Mouse (Mus musculus): ENCODE data around the gene Atp9a. TPM values are rescaled to one million over a fixed set of nuclear protein-coding genes. Genes with fewer than 3 reads are reported as not detected.

Atp9a gene
- polyA plus RNA-seq, 1 experiment: 56.0 TPM

GRCm38 (mm10) chr2:168707766-168708165 lies 34.4 kb downstream of the Atp9a start:
- WGBS: 71% methylated on average over 9 of the region's 9 CpGs
- no peak for DNase-seq
- no peaks in the 10 kb centered on the region for H3K36me3 ChIP-seq (ENCODE audit: control insufficient read depth, insufficient read depth, low read length)
- no peak overlapping the region for H3K4me3 ChIP-seq (ENCODE audit: insufficient read depth, low read depth, low read length)
- no peaks in the 10 kb centered on the region for H3K27me3 ChIP-seq (replicated peaks; ENCODE audit: control insufficient read depth, insufficient read depth, low read length)
- TF ChIP-seq POLR2A (IDR thresholded peaks at IDR 0.05; ENCODE audit: low read depth, low read length) (no peak), CTCF (conservative IDR thresholded peaks at IDR 0.05; ENCODE audit: insufficient read depth, insufficient read length, low read depth, low read length) (no peak)
- H3K27ac ChIP-seq (ENCODE audit: insufficient read depth, low read depth, low read length): no peak overlapping the region
- no peaks in the 10 kb centered on the region for H3K4me1 ChIP-seq (ENCODE audit: control insufficient read depth, insufficient read depth, low read length)

- H3K36me3 ChIP-seq (ENCODE audit: control insufficient read depth, insufficient read depth, low read length): no peaks in the 10 kb centered on the region
- no peaks in the 10 kb centered on the region for H3K4me1 ChIP-seq (ENCODE audit: control insufficient read depth, insufficient read depth, low read length)
- WGBS: 64% methylated on average over 13 of the region's 13 CpGs
- TF ChIP-seq CTCF (conservative IDR thresholded peaks at IDR 0.05; ENCODE audit: insufficient read depth, insufficient read length, low read depth, low read length): no peak
- no peak for TF ChIP-seq POLR2A (IDR thresholded peaks at IDR 0.05; ENCODE audit: low read depth, low read length)
- H3K27ac ChIP-seq (ENCODE audit: insufficient read depth, low read depth, low read length): no peak overlapping the region
- H3K27me3 ChIP-seq (replicated peaks; ENCODE audit: control insufficient read depth, insufficient read depth, low read length): no peaks in the 10 kb centered on the region
- no peak for DNase-seq
- H3K4me3 ChIP-seq (ENCODE audit: insufficient read depth, low read depth, low read length): no peak overlapping the region
Measured at GRCm38 (mm10) chr2:168702266-168702665, 39.9 kb downstream of the Atp9a start.

GRCm38 (mm10) chr2:168695027-168695403 lies 47.2 kb downstream of the Atp9a start:
- Histone ChIP-seq H3K27me3 (replicated peaks; ENCODE audit: control insufficient read depth, insufficient read depth, low read length) (no peaks in the 10 kb centered on the region), H3K36me3 (ENCODE audit: control insufficient read depth, insufficient read depth, low read length) (no peaks in the 10 kb centered on the region), H3K27ac (ENCODE audit: insufficient read depth, low read depth, low read length) (no peak overlapping the region), H3K4me1 (ENCODE audit: control insufficient read depth, insufficient read depth, low read length) (no peaks in the 10 kb centered on the region), H3K4me3 (ENCODE audit: insufficient read depth, low read depth, low read length) (no peak overlapping the region)
- 82% methylated on average over 7 of the region's 7 CpGs for WGBS
- DNase-seq: no peak
- no peak for TF ChIP-seq CTCF (conservative IDR thresholded peaks at IDR 0.05; ENCODE audit: insufficient read depth, insufficient read length, low read depth, low read length)
- TF ChIP-seq POLR2A (IDR thresholded peaks at IDR 0.05; ENCODE audit: low read depth, low read length): no peak

GRCm38 (mm10) chr2:168694379-168695026 lies 47.7 kb downstream of the Atp9a start:
- H3K27me3 ChIP-seq (replicated peaks; ENCODE audit: control insufficient read depth, insufficient read depth, low read length): no peaks in the 10 kb centered on the region
- H3K4me3 ChIP-seq (ENCODE audit: insufficient read depth, low read depth, low read length): no peak overlapping the region
- DNase-seq: peak; percentile 10
- TF ChIP-seq POLR2A (IDR thresholded peaks at IDR 0.05; ENCODE audit: low read depth, low read length): no peak
- TF ChIP-seq CTCF (conservative IDR thresholded peaks at IDR 0.05; ENCODE audit: insufficient read depth, insufficient read length, low read depth, low read length): no peak
- H3K27ac ChIP-seq (ENCODE audit: insufficient read depth, low read depth, low read length): no peak overlapping the region
- WGBS: 35% methylated on average over 27 of the region's 27 CpGs
- no peaks in the 10 kb centered on the region for H3K4me1 ChIP-seq (ENCODE audit: control insufficient read depth, insufficient read depth, low read length)
- no peaks in the 10 kb centered on the region for H3K36me3 ChIP-seq (ENCODE audit: control insufficient read depth, insufficient read depth, low read length)

DNA sequence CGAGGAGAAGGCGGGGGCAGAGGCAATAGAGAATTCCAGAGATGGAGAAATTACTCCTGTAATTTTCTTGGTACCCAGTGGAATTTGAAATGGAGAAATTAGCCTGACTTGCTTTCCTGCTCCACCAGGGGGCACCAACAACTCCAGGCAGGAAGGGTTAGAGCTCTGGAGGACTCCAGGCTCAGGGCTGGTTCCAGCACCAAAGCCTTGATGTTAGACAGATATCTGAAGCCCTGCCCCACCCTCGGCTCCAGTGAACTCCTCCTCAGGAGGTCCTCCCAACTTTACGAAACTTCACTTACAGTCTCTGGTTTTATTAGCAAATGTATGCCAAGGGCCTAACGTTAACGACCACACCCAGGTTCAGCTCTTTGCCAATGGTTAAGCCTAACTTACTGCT lies 50.4 kb downstream of the Atp9a start:
- Histone ChIP-seq H3K27ac (ENCODE audit: insufficient read depth, low read depth, low read length) (no peak overlapping the region), H3K4me3 (ENCODE audit: insufficient read depth, low read depth, low read length) (no peak overlapping the region), H3K36me3 (ENCODE audit: control insufficient read depth, insufficient read depth, low read length) (no peaks in the 10 kb centered on the region), H3K4me1 (ENCODE audit: control insufficient read depth, insufficient read depth, low read length) (no peaks in the 10 kb centered on the region), H3K27me3 (replicated peaks; ENCODE audit: control insufficient read depth, insufficient read depth, low read length) (no peaks in the 10 kb centered on the region)
- 57% methylated on average over 6 of the region's 6 CpGs for WGBS
- TF ChIP-seq POLR2A (IDR thresholded peaks at IDR 0.05; ENCODE audit: low read depth, low read length): no peak
- peak; percentile 78 for TF ChIP-seq CTCF (conservative IDR thresholded peaks at IDR 0.05; ENCODE audit: insufficient read depth, insufficient read length, low read depth, low read length)
- DNase-seq: peak; percentile 62

GRCm38 (mm10) chr2:168687326-168687725 lies 54.9 kb downstream of the Atp9a start:
- Histone ChIP-seq H3K4me1 (ENCODE audit: control insufficient read depth, insufficient read depth, low read length) (no peaks in the 10 kb centered on the region), H3K27ac (ENCODE audit: insufficient read depth, low read depth, low read length) (no peak overlapping the region), H3K27me3 (replicated peaks; ENCODE audit: control insufficient read depth, insufficient read depth, low read length) (no peaks in the 10 kb centered on the region), H3K4me3 (ENCODE audit: insufficient read depth, low read depth, low read length) (no peak overlapping the region), H3K36me3 (ENCODE audit: control insufficient read depth, insufficient read depth, low read length) (no peaks in the 10 kb centered on the region)
- WGBS: 82% methylated on average over 12 of the region's 12 CpGs
- TF ChIP-seq CTCF (conservative IDR thresholded peaks at IDR 0.05; ENCODE audit: insufficient read depth, insufficient read length, low read depth, low read length) (no peak), POLR2A (IDR thresholded peaks at IDR 0.05; ENCODE audit: low read depth, low read length) (no peak)
- DNase-seq: no peak

- H3K36me3 ChIP-seq (ENCODE audit: control insufficient read depth, insufficient read depth, low read length): no peaks in the 10 kb centered on the region
- 96% methylated on average over 9 of the region's 9 CpGs for WGBS
- no peak for DNase-seq
- H3K27me3 ChIP-seq (replicated peaks; ENCODE audit: control insufficient read depth, insufficient read depth, low read length): no peaks in the 10 kb centered on the region
- TF ChIP-seq POLR2A (IDR thresholded peaks at IDR 0.05; ENCODE audit: low read depth, low read length) (no peak), CTCF (conservative IDR thresholded peaks at IDR 0.05; ENCODE audit: insufficient read depth, insufficient read length, low read depth, low read length) (no peak)
- no peak overlapping the region for H3K4me3 ChIP-seq (ENCODE audit: insufficient read depth, low read depth, low read length)
- no peaks in the 10 kb centered on the region for H3K4me1 ChIP-seq (ENCODE audit: control insufficient read depth, insufficient read depth, low read length)
- no peak overlapping the region for H3K27ac ChIP-seq (ENCODE audit: insufficient read depth, low read depth, low read length)
Measured at GRCm38 (mm10) chr2:168685909-168686308, 56.3 kb downstream of the Atp9a start.
